Mouse (Mus musculus) left cerebral cortex, postnatal 14 days (tissue): Measurements from ENCODE around the gene Rasgef1c. TPM values are rescaled to one million over a fixed set of nuclear protein-coding genes. Genes with fewer than 3 reads are reported as not detected.

Source experiments
- DNase-seq, 2 experiments: peaks; one replicate each; pipeline ENCODE4 v3.0.0; 2021 to 2022; ENCODE audit warnings: low spot score in 2 of 2, mixed read lengths in 1 of 2
- intact Hi-C: fragments of 180-260 bp; cut with DNase I; formaldehyde crosslinking; loops from one replicate; pipeline ENCODE4 v1.15.1; 2025
- total RNA-seq, 2 experiments: library from RNA; stranded (reverse); gene quantifications; 2 replicates each; pipeline ENCODE4 v1.2.3; 2021

Rasgef1c gene
- total RNA-seq, 2 experiments from 2014 or later, result 27.0 to 32.1 TPM

GRCm38 (mm10) chr11:49958017-49958416 lies 56.4 kb downstream of the Rasgef1c start:
- DNase-seq, result no peak
- intact Hi-C loops, result loop anchor here (5.0 kb wide), 1 partner anchor 56 kb away; the partner anchor contains the start of gene Rasgef1c

GRCm38 (mm10) chr11:49961098-49961740 lies 59.6 kb downstream of the Rasgef1c start:
- DNase-seq, result peak; percentile 61 to 78
- intact Hi-C loops, result loop anchor here (10.0 kb wide), 1 partner anchor 226 kb away; no protein-coding TSS in a partner anchor

- intact Hi-C loops, result loop anchor here (10.0 kb wide), 1 partner anchor 231 kb away; no protein-coding TSS in a partner anchor
- no peak for DNase-seq
Measured at GRCm38 (mm10) chr11:49965320-49965719, 63.7 kb downstream of the Rasgef1c start.

- intact Hi-C loops, result loop anchor here (10.0 kb wide), 1 partner anchor 235 kb away; no protein-coding TSS in a partner anchor
Measured at GRCm38 (mm10) chr11:49969692-49970091, 68.1 kb downstream of the Rasgef1c start.

GRCm38 (mm10) chr11:49973657-49974340 lies 72.2 kb downstream of the Rasgef1c start:
- intact Hi-C loops, result no loop called here
- DNase-seq, result no peak

More at GRCm38 (mm10) chr11:49969692-49970091, 68.1 kb downstream of the Rasgef1c start:
- no peak for DNase-seq

GRCm38 (mm10) chr11:49974675-49975074 lies 73.0 kb downstream of the Rasgef1c start:
- intact Hi-C loops, result no loop called here
- DNase-seq, result no peak

- no peak for DNase-seq
- intact Hi-C loops, result no loop called here
Measured at GRCm38 (mm10) chr11:49977963-49978568, 76.4 kb downstream of the Rasgef1c start.

GRCm38 (mm10) chr11:49978935-49979334 lies 77.3 kb downstream of the Rasgef1c start:
- DNase-seq, result no peak
- intact Hi-C loops, result no loop called here

GRCm38 (mm10) chr11:49980681-49981235 lies 79.1 kb downstream of the Rasgef1c start:
- DNase-seq, result no peak
- intact Hi-C loops, result no loop called here

- intact Hi-C loops, result no loop called here
- DNase-seq, result no peak
Measured at GRCm38 (mm10) chr11:49981321-49981963, 79.8 kb downstream of the Rasgef1c start.

GRCm38 (mm10) chr11:49982094-49982493 lies 80.5 kb downstream of the Rasgef1c start:
- DNase-seq, result no peak
- intact Hi-C loops, result no loop called here

- intact Hi-C loops, result no loop called here
- no peak for DNase-seq
Measured at GRCm38 (mm10) chr11:49982881-49983280, 81.2 kb downstream of the Rasgef1c start.

- intact Hi-C loops, result no loop called here
- DNase-seq, result no peak
Measured at GRCm38 (mm10) chr11:49983875-49984552, 82.4 kb downstream of the Rasgef1c start.

- intact Hi-C loops, result no loop called here
- DNase-seq, result no peak
Measured at GRCm38 (mm10) chr11:49985009-49985408, 83.4 kb downstream of the Rasgef1c start.

- intact Hi-C loops, result loop anchor here (1.0 kb wide), 1 partner anchor 145 kb away; the partner anchor contains the start of gene Tbc1d9b
- peak; percentile 53 to 61 for DNase-seq
Measured at GRCm38 (mm10) chr11:49986277-49987036, 84.8 kb downstream of the Rasgef1c start.

GRCm38 (mm10) chr11:49994536-49994935 lies 92.9 kb downstream of the Rasgef1c start:
- no peak for DNase-seq
- intact Hi-C loops, result no loop called here

GRCm38 (mm10) chr11:49996398-49996797 lies 94.8 kb downstream of the Rasgef1c start:
- DNase-seq, result no peak
- intact Hi-C loops, result no loop called here

- no peak for DNase-seq
- intact Hi-C loops, result no loop called here
Measured at GRCm38 (mm10) chr11:49997321-49997720, 95.7 kb downstream of the Rasgef1c start.
